Mouse (Mus musculus): ENCODE measurements around the gene Map4k2. TPM values are rescaled to one million over a fixed set of nuclear protein-coding genes. Genes with fewer than 3 reads are reported as not detected.

Gene Map4k2
- polyA plus RNA-seq, 2 experiments from 2014 or later = 77.5 to 135 TPM

DNA sequence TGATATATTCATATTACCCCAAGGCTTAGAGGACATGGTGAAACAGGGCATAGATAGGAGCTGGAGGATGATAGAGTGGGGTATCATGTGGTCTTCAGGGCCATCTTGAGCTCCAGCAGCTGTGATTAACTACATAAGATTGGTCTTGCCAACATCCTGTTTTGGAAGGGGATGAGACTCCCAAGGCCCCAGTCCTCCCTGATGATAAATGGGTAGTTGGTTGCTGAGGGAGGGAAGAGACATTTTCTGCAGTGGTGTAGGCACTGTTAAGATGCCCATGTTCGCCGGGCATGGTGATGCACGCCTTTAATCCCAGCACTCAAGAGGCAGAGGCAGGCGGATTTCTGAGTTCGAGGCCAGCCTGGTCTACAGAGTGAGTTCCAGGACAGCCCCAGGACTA lies 40.3 kb downstream of the Map4k2 start:
- ATAC-seq = no peak

DNA sequence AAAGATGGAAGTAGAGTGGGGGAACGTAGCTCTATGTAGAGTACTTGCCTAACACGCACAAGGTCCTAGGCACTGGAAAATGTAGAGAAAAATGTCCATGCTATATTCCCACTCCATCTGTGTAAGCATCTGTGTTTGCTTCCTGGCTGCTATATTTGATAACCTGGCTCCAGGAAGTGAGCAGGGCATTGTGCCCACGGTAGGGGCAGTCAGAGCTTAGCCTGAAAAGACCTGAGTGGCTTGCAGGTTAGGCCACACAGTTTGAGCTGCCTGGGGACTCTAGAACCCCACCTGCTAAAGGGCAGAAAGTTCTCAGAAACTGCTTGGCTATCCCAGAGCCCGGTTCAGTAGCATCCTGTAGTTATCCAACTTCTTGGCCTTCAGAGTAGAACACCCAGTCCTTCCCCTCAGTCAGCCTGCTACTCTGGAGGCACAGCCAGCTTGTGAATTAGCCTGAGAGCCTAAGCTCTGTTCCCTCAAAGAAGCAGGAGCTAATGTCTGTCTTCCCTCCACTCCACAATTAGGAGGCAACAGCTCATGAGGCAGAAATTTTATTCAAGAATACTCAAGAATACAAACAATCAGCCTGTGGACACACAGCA lies 41.5 kb downstream of the Map4k2 start:
- ATAC-seq = no peak

DNA sequence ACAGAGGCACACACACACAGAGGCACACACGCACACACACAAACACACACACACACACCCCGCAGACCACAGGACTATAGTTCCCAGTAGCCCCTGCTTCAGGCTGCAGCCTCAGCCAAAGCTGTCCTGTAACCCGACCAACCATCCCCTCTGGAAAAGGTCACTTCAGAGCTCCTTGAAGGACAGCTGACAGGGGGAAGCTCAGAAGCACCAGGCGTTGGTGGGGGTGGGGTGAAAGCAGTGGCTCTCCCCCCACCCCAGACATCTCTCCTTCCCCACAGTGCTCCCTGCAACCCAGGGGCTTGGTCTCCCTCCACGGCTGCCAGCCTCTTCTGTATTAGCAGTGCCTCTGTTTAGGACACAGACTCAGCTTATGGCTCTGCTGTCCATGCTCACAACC lies 42.5 kb downstream of the Map4k2 start:
- ATAC-seq = no peak

DNA sequence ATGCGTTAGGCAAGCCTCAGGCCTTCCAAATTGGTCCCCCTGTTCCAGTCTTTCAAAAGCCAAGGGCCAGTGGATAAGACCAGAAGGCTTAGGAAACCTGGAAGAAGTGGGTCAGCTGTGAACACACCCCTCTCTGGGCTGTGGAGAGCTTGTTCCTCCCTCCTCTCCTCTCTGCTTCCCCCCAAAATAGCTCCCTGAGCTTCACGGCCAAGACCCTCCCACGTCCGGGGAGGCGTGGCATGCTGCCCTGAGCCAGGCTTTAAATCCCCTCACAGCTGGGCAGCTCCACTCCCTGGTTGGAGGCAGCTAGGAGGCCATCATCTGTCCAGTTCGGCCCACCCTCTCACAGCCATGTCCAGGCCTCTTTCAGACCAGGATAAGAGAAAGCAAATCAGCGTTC lies 43.2 kb downstream of the Map4k2 start, which contains the start of gene Pygm:
Pygm (plus strand) TSS at position 272 of the 400 bp plus-strand sequence.
- ATAC-seq = no peak

DNA sequence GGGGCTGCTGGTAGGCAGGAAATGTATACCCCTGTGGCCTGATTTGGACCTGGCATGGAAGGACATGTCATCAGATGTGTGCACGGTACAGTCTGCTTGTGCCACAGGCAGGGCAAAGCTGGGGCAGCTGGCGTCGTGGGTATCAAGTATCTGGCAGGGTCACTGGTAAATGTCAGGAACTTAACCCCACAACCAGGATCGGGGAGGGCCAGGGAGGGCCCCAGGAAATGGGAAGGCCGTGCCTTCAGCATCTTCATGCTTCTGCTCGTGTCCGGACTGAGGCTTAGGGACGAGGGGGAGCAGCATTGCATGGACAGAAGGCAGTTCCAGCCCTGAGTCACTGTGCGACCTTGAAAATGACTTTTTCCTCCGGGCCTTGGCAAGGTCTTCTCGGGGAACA lies 44.0 kb downstream of the Map4k2 start:
- ATAC-seq = no peak

DNA sequence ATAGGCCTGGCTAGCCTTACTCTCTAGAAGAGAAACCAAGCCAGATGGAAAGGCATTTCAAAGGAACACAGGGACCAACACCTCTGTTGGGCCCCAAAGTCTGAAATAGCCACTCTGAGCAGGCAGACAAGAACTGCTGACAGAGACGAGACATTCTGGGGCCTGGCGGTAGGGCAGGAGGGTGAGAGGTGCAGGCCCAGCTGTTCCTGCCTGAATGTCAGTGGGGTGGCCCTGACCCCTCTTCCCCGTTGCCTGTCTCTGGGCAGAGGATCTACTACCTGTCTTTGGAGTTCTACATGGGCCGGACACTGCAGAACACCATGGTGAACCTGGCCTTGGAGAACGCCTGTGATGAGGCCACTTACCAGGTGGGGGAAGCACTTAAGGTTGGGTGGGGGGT lies 44.5 kb downstream of the Map4k2 start:
- ATAC-seq = no peak

DNA sequence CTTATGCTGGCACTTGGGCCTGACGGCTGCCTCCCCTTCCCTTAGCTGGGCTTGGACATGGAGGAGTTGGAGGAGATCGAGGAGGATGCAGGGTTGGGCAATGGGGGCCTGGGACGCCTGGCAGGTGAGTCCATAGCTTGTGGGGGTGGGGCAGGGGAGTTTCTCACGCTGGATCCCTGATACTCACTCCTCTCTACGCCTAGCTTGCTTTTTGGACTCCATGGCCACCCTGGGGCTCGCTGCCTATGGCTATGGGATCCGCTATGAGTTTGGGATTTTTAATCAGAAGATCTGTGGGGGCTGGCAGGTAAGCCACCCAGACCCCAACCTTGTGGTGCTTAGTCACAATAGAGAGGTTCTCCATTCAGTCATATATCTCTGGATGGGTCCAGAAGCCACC lies 44.9 kb downstream of the Map4k2 start:
- no peak for ATAC-seq

DNA sequence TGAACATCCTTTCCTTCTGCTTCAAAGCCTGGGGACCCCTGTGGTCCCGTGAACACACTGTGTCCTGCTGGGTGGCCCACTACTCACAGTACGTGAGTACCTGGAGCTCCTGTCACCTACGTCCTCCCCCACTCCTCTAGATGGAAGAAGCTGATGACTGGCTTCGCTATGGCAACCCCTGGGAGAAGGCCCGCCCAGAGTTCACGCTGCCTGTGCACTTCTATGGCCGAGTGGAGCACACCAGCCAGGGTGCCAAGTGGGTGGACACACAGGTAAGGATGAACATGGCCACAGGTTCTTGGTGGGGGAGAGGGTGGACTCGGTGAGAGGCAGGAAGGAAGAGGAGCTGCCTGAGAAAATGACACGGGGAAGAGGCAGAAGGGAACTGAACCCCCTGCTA lies 45.3 kb downstream of the Map4k2 start:
- no peak for ATAC-seq

DNA sequence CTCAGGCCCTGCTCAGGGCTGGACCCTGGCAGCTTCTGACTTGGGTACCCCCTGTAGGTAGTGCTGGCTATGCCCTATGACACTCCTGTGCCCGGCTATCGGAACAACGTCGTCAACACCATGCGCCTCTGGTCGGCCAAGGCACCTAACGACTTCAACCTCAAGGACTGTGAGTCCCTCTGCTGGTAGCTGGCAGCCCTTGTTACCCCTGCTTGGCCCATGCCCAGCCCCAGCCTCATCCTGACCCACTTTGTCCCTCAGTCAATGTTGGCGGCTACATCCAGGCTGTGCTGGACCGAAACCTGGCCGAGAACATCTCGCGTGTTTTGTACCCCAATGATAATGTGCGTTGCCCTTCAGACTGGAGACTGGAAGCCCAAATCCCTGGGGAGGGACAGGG lies 47.1 kb downstream of the Map4k2 start:
- no peak for ATAC-seq

DNA sequence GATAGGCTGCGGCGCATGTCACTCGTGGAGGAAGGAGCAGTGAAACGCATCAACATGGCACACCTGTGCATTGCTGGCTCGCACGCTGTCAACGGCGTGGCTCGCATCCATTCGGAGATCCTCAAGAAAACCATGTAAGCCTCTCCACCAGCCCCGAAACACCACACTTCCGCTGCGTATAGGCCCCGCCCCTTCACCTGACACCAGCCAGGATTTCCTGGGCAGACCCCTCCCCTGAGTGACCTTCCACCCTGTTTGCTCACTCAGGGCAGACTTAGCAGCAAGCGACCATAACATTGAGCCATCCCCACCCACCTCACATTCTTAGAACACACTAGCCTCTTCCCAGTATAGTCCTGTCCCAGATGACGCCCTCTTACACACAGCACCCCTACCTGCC lies 48.9 kb downstream of the Map4k2 start:
- ATAC-seq = peak; percentile 82

DNA sequence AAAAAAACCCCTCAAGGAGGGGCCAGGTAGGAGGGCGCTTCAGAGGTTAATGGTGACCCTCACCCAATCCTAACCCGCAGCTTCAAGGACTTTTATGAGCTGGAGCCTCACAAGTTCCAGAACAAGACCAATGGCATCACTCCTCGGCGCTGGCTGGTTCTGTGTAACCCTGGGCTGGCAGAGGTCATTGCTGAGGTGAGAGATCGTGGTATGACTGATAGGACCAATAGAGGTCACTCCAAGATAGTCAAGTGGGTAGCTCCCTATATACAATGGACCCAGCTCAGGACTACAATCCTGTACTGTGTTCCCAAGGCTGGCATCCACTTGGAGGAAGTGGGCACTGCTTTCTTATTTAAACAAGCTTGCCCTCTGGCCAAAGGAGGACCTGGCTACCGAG lies 49.3 kb downstream of the Map4k2 start:
- ATAC-seq = no peak

DNA sequence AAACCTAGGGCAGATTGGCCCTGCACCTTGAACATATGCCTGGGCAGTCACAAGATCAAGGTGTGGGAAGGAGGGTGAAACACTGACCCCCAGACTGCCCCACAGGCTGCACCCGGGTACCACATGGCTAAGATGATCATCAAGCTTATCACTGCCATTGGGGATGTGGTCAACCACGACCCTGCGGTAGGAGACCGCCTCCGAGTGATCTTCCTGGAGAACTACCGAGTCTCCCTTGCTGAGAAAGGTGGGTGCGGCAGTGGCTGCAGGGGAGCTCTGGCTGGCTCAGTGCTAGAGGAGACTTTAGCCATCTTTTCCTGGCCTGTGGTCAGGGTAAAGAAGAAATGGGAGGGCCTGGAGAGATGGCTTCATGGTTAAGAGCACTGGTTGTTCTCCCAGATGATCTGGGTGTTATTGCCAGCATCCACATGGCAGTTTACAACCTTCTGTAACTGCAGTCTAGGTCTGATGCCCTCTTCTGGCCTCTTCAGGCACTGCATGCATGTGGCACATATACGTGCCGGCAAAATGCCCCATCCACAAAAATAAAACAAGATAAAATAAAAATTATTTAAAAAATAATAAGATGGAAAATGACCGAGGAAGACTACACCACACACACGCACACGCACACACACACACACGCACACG lies 51.9 kb downstream of the Map4k2 start:
- no peak for ATAC-seq

DNA sequence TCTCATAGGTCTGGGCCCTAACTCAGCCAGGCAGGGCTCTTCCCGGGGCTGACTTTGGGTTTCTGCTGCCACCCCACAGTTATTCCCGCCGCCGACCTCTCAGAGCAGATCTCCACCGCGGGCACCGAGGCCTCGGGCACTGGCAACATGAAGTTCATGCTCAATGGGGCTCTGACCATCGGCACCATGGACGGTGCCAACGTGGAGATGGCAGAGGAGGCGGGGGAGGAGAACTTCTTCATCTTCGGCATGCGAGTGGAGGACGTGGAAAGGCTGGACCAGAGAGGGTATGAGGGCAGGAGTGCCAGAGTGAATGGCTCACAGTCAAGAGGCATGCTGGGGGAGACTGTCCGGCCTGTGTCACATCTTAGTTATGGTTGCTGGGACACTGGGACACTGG lies 52.7 kb downstream of the Map4k2 start:
- no peak for ATAC-seq

DNA sequence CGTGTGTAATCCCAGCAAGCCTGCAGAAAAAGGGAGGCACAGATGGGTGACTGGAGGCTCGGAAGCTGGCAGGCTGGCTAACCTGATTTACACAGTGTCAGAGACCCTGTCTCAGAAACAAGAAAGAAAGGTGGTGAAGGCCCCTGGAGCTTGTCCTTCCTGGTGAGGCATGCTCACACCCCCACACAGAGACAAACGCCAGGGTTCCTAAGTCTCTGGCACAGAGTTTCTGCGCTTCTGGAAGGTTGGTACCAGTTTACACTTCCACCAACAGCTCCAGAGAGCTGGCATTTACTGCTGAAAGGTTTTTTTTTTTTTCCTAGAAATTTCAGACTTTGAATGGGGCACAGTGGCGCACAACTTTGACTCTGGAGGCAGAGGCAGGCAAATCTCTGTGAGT lies 55.3 kb downstream of the Map4k2 start:
- ATAC-seq = no peak

DNA sequence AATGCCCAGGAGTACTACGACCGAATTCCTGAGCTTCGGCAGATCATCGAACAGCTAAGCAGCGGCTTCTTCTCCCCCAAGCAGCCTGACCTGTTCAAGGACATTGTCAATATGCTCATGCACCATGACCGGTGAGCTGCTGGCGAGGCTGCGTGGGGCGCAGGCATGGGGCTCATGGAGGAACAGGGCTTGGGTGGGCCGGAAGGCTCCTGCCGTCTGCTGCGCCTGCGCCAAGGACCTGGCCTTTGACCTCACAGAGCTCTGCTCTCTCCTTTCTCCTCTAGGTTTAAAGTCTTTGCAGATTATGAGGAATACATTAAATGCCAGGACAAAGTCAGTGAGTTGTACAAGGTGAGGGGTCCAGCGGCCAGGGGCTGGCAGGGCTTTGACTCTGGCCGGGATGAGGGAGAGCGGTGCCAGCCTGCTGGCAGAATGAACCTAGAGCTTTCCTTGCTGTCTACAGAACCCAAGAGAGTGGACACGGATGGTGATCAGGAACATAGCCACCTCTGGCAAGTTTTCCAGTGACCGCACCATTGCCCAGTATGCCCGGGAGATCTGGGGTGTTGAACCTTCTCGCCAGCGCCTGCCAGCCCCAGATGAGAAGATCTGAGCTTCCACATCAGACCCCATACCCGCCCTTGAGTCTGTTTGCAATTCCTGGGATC lies 56.8 kb downstream of the Map4k2 start:
- ATAC-seq = no peak

DNA sequence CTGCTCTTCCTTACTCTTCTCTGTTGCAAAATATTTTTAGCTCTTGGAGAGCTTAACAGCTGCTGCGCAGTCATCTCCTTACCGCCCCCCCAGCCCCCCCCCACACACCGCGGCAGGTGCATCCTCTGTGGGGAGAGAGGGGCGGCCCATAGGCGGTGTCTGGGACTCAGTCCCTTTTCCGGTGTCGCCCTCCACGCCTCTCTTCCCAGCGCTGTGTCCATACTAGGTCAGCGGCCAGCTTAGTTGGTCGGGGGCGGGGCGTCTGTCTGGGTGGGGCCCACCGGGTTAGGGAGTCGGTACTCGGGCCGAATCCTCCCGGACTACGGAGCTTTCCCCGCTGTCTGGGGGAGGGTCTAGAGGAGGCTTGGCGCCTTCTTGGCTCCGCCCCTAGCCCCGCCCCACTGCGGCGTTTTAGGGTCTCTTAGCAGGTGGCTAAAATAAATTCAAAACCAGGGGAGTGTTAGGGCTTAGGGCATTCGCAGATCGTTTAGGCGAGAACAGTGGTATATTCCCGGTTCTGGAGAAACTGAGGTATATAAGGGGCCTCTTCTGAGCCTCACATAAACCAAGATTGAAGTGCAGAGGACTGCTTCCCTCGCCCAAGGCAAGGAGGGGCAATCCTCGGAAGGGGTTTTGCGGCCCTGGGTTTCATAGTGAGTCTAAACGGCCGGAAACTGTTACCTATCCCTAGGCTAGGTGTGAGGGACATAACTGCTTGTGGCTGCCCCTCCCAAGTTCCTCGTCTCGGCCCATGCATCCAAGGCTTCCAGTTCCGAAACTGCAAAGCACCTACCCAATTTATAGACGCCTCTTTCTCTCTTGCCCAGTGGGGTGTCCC lies 57.7 kb downstream of the Map4k2 start:
- peak; percentile 42 for ATAC-seq

DNA sequence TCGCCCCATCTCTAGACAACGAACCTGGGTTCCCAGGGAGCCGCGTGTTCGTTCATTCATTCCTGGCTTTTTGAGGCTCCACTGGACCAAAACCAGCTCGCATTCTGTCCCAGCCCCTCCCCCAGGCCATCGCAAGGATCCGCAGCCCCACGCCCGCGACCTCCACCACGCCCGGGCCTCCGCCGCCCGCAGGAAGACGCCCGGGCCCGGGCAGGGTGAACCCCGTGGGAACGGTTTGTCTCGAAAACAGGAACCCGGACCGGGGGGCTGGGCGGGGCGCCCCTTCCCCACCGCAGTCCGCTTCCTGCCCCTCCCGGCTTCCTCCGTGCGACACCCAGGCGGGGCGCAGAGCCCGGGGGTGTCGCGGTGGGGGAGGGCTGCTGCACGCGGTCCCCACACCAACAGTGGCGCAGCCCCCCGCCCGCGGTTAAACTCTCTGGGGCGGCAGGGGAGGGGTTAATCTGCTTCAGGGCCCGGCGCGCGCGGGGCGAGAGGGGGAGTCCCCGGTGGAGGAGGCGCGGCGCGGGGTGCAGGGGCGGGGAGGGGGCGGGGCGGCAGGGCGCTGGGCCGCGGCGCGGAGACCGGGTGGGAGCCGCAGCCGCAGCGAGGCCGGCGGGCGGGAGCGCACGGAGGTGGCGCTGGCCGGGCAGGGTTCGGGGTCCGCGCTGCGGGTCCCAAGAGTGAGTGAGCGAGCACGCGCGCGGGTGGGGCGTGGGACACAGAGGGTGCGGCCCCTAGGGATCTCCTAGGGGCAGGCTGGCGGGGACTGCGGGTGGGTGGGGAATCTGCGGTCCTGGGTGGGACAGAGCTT lies 58.6 kb downstream of the Map4k2 start, which contains the start of gene Rasgrp2:
Rasgrp2 (plus strand) TSS at position 56 of the 811 bp plus-strand sequence.
- ATAC-seq = peak; percentile 78

DNA sequence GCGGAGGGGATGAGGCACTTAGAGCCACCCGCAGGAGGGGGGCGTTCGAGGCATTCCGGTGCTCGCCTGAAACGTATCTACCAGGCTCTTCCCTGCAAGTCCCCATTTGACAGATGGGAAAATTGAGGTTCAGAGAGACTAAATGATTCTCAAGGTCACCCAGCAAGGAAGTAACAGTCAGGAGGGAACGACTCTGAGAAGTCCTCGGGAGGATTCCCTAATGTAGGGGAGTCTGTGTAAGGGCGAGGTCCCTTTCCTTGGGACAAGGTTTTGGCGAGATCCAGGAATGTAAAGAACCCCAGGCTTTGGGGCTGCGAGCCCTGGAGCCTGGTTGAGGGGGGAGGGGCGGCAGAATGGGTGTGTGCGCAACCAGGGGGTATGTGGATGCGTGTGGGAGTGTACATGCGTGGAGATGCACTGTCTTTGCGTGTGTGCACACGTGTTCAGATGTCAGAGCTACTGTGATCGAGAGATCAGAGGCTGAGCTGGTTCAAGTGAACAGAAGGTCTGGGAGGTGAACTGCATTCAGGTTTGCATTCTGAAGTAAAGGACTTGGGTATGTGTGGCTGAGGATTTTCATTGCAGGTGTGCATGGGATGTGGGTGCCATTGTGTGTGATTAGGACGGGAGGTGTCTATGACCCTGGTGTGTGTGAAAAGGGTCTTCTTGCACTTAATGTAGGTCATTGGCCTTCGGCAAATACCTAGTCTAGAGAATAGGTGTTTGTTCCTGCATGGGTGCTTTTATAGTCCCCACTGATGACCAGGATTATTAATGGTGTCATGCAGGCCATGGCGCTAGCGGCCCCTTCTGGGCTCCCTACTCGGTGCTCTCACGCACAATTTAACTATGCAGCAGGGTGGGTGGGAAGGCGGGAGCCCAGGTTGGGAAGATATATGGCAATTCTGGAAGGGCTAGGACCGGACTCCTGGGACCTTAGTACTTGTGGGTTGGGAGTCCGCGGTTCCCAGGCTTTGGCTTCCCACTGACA lies 59.5 kb downstream of the Map4k2 start:
- ATAC-seq = peak; percentile 27

DNA sequence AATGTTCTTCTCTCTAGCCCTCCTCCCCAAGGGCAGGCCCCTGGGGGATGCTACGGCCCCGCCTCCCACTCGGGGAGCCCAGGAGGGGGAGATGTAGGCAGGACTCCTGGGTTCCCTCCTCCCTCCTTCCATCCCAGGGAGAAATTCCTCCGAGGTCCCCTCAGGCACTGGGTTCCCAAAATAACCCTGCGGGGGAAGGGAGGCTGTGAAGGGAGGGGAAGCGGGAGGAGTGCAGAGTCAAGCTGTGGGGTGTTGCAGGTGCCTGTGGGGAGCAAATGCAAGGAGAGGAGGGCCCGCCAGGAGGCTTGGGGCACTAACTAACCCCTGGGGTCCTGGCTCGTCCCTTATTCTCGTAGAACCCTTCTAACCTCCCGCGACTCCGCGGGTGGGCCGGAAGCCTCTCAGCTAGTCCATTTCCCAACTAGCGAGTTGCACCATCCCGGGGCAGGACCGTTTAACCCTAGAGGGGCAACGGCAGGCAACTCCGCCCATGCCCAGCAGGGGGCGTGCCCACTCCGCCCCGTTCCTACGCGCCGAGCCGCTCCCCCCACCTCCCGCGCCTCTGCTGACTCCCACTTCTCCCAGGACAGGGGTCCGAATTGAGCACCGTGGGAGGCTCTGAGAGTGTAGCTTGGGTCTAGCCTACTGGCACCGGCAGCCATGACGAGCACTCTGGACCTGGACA lies 60.3 kb downstream of the Map4k2 start:
- ATAC-seq = peak; percentile 28

DNA sequence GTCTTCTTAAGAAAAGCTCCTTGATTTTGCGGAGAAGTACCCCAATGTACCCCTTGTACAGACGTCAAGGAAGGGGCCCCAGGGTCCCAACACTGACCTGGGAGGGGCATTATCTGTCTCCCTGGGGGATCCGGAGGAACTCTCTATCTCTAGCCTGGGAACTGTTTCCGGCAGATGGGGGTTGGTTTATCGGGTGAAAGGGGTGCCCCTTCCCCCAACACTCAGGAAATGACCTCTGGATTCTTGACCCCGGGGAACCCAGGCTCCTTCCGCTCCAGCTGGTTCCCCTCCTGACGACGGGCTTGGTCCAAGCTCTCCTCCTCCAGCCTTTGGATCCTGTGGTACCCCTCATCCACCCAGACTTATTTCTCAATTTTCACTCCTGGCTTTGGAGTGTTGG lies 61.0 kb downstream of the Map4k2 start:
- no peak for ATAC-seq

Data from CD4-positive, CD25-positive, alpha-beta regulatory T cell, adult 4 months (primary cell).